Mouse (Mus musculus) T-helper 17 cell (primary cell): ENCODE measurements around the gene Dll4.

ENCODE experiments used
- in situ Hi-C, 2 experiments: fragments of 300-600 bp; cut with MboI, MseI; formaldehyde crosslinking; loops; 1 replicate in 1 of 2; 2 replicates in 1 of 2; pipeline ENCODE4 v1.15.1; 2025; ENCODE audit warnings: high pct_unique_total_duplicates in 2 of 2

The Dll4 gene

DNA sequence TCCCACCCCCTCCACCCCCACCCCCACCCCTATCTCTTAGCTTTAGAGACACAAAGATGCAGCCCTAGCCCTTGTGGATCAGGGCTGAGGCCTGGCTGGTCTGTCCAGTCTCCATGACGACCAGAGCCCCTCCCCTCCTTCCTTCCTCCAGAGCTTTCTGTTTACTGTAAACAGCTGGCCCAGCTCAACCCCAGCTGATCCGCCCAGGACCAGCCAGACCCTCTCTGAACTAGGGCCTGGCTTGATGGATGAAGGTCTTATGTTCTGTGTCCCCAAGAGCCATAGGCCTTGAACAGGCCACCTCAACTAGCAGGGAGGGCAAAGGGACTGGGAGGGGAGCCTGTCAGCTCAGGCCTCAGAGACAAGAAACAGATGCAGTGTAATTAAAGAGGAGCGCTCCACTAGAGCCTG lies 20.8 kb upstream of the Dll4 start:
- in situ Hi-C loops = no loop called here

DNA sequence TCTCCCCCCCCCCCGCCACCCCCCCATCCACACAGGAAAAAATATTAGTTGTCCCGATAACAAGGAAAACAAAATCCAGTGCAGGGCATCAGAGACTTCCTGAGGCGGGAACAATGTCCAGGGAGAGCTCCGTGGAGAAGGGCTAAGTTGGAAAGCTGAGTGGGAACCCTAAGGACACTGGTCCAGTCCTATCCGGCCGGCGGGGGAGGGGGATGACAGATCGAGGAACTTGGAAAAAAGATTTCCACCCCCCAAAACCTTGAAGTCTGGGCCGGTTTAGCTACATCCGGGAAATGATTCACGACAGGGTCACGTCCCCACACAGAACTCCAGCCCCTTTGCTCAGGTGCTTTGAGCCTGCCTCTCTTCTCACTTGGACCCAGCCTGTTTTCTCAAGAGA lies 14.0 kb upstream of the Dll4 start:
- in situ Hi-C loops = no loop called here

- in situ Hi-C loops = no loop called here
Measured at GRCm38 (mm10) chr2:119312380-119312958, 13.1 kb upstream of the Dll4 start.

GRCm38 (mm10) chr2:119313780-119314479 lies 11.7 kb upstream of the Dll4 start:
- in situ Hi-C loops = no loop called here

DNA sequence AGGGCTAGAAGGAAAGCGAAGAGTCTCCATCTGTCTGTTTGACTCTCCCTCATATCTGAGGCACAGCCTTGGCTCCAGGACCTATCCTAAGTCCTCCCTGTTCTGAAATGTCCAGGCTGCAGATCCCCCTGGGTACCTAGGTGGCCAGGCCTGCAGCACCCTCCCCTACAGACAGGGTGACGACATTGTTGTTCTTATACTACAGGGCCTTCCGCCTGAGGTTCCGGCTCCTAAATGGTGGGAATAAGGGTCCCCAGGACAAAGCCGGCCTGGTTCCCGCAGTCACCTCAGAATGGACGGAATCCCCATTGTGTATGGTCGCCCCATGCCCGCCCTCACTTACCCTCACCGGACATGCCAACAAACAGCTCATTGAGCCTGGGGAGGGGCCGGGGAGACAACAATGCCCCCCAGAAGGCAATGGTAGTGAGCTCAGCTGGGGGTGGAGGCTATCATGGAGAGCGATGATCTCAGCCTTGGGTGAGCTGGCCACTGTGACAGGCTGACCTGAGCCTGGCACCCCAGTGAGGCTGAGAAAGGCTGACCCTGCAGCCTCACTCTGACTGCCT lies 10.8 kb upstream of the Dll4 start:
- in situ Hi-C loops = no loop called here

DNA sequence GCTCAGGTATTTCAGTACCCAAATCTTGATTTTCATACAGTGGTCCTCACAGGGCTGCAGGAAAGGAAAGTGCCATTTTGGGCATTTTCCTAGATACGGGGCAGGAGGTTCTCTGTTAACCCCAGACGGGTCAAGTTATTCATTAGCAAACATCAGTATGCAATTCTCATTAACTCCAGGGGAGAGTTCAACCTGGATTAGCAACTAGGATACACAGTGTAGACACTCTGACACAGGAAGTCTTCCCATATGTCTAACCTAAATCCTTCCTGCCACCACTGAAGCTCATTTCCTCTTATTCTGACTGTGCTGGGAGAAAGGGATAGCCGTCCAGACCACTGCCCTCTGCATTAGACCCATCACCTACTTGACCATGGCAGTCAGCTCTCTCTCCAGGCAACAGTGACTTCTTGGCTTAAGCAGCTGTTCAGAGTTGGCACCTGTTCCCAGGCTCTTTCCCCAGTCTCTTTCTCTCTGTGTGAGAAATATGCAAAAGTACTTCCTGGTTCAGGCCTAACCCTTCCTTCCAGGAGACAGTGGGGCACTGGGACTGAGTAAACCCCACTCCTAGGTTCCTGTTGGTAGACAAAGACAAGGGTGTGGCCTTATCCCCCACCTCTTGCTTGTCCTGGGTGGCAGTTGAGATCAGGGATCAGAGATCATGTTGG lies 7.4 kb upstream of the Dll4 start:
- in situ Hi-C loops = no loop called here

GRCm38 (mm10) chr2:119320571-119320970 lies 5.0 kb upstream of the Dll4 start:
- in situ Hi-C loops = no loop called here

- in situ Hi-C loops = no loop called here
Measured at GRCm38 (mm10) chr2:119321771-119322586, 3.6 kb upstream of the Dll4 start.

GRCm38 (mm10) chr2:119322587-119323300 lies 2.8 kb upstream of the Dll4 start:
- in situ Hi-C loops = no loop called here

DNA sequence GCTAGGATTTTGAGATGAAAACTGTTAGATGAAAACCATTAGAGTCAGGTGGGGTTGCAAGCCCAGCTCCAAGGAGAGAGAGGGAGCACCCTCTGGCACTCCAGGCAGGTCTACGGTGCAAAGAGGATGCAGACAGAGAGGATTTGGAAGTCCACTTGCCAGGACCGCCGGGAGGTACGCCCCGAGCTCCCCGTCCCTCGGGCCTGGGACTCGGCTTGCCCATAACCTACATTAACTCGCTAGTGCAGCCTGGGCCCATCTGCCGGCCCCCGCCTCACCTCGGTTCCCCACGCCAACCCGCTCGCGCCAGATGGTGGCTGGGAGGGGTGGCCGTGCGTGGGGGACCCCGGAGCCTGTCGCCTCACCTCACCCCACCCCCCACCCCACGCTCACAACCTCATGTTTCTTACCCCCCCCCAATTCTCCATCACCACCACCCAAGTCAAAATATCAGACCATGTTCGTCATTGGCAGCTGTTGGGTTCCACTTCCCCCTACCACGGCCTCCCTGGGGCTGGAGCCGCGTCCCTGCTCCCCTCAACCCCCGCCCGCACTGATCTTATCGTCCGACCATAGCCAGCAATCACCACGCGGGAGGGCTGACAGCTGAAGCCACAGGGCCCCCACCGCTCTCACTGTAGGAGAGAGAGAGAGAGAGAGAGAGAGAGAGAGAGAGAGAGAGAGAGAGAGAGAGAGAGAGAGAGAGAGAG lies 1.6 kb upstream of the Dll4 start:
- in situ Hi-C loops = no loop called here

DNA sequence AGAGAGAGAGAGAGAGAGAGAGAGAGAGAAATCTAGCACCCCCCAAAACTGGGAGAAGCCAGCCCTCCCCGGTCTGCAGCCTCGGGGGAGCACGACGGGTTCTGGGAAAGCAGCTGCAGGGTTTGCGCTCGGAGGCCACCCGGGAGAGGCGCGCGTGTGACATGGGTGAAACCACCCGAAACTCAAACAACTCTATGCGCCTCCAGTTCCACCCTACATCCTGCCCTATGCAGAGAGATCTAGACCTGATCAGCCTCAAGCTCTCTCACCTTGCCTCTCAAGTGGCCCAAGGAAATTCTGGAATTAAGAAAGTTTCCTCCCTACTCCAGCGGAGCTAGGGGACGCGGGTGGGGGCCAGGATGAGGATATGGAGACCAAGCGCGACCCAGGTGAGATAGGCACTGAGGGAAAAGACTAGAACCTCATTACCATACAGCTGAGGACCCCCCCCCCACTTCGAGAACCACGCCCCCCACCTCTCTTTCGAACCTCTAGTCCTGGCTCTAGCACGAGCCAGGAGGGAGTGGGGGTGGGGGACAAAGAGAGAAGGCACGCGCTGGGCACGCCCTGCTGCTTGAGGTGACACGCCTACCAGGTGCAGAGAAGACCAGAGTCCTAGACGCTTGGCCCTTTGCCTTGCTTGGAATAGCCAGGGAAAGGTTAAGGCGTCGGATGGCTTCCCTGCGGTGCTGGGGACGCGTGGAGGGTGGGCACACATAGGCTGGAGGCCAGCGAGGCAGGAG lies 837 bp upstream of the Dll4 start:
- in situ Hi-C loops = no loop called here

DNA sequence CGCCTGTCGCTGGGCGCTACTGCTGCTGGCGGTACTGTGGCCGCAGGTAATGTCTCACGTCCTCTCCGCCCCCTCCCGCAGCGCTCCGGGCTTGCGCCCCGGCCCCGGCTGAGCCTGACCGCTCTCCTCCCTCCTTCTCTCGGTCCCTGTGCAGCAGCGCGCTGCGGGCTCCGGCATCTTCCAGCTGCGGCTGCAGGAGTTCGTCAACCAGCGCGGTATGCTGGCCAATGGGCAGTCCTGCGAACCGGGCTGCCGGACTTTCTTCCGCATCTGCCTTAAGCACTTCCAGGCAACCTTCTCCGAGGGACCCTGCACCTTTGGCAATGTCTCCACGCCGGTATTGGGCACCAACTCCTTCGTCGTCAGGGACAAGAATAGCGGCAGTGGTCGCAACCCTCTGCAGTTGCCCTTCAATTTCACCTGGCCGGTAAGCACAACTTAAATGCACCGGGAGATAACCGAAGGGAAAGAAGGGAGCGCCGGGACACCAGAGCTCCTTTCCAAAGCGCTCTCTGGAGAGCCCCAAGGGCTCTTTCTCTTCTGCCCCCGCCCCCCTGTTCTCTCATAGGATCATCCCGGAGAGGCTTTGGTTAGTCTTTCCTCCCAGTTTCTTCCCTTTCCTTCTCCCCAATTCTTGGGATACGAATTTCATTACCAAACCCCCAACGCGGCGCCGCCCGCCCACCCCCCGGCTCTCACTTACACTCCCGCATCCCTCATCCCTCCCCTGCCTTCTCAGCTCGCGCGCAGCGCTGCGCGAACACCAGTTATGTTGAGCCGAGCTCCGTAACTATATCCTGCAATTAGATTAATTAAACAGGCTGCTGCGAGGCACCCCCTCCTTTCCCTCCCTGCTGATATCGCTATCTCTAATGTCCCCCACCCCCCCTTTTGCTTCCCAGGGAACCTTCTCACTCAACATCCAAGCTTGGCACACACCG lies 847 bp downstream of the Dll4 start:
- in situ Hi-C loops = no loop called here

- in situ Hi-C loops = no loop called here
Measured at GRCm38 (mm10) chr2:119327102-119327480, 1.5 kb downstream of the Dll4 start.

GRCm38 (mm10) chr2:119327942-119328526 lies 2.5 kb downstream of the Dll4 start:
- in situ Hi-C loops = no loop called here

DNA sequence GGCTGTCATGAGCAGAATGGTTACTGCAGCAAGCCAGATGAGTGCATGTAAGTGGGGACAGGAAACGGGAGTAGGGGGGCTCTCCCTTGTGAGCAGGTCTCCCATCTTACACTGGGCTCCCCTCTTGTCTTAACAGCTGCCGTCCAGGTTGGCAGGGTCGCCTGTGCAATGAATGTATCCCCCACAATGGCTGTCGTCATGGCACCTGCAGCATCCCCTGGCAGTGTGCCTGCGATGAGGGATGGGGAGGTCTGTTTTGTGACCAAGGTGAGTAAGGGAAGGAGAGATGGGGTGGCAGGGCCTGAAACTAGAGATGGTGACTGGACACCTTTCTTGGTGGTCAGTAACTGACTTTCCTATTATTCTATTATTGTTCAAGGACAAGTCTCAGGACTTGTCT lies 3.0 kb downstream of the Dll4 start:
- in situ Hi-C loops = no loop called here

DNA sequence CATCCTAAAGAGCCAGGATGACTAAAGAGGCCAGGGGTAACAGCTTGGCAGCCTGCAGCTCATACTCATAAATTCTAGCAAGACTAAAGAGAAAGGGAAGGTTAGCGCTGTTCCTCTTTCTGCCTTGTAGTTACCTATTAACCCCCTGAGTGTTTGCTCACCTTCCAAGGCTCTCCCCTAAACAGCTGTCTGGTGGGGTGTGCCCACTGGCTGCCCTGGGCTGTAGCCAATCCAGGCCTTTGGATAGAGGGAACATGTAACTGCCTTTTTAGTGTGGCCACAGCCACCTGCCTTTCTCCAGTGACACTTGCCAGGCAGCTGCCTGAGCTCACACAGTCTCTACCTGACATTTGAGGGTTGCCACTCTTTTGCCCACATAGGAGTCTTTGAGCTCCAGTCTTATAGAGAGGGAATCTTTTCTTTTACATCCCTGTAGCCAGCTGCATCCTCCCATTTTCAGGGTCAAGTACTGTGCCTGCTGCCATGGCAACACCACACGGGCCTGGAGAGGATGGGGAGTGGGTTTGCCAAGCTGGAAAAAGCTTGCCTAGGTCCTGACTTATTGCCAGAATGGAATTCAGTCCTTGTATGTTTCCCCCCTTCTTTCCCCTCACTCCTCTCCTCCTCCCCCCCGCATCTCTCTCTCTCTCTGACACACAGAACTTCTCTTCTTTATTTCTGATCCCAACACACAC lies 3.7 kb downstream of the Dll4 start:
- in situ Hi-C loops = no loop called here

GRCm38 (mm10) chr2:119330795-119331194 lies 5.2 kb downstream of the Dll4 start:
- in situ Hi-C loops = no loop called here

- in situ Hi-C loops = no loop called here
Measured at GRCm38 (mm10) chr2:119332177-119332661, 6.6 kb downstream of the Dll4 start.
